Mouse (Mus musculus) forebrain, embryonic 14.5 days (tissue): ENCODE results near the gene Galp. TPM values are rescaled to one million over a fixed set of nuclear protein-coding genes. Genes with fewer than 3 reads are reported as not detected.

Experiments
- ATAC-seq: fragments of 200-750 bp; cut with Nextera tagmentation; 2 replicates; pipeline ENCODE4 v1.8.0; 2017; ENCODE audit warnings: mild to moderate bottlenecking, moderate library complexity
- DNase-seq: peaks from one replicate; pipeline ENCODE4 v3.0.0-alpha.2; 2015; ENCODE audit warnings: low spot score
- H3K27ac ChIP-seq: fragments of 300-500 bp; sonication (generic); 2 replicates; pipeline ENCODE4 v1.5.1; 2014; ENCODE audit warnings: low read depth, mild to moderate bottlenecking, control low read depth, low read length, moderate library complexity
- H3K27me3 ChIP-seq: fragments of 300-500 bp; sonication (generic); replicated peaks from 2 replicates; pipeline ENCODE4 v1.6.1; 2014; ENCODE audit warnings: low read length, control low read depth, mixed read lengths; ENCODE audit not compliant: control insufficient read depth, insufficient read depth
- H3K36me3 ChIP-seq: fragments of 300-500 bp; sonication (generic); 2 replicates; pipeline ENCODE4 v1.6.1; 2014; ENCODE audit warnings: low read length, control low read depth; ENCODE audit not compliant: control insufficient read depth, insufficient read depth
- H3K4me1 ChIP-seq: fragments of 300-500 bp; sonication (generic); 2 replicates; pipeline ENCODE4 v1.6.1; 2014; ENCODE audit warnings: antibody characterized with exemption, low read length, control low read depth; ENCODE audit not compliant: control insufficient read depth, insufficient read depth
- H3K4me2 ChIP-seq: fragments of 300-500 bp; sonication (generic); 2 replicates; pipeline ENCODE4 v1.6.1; 2014; ENCODE audit warnings: mild to moderate bottlenecking, control low read depth, low read length
- H3K4me3 ChIP-seq: fragments of 300-500 bp; sonication (generic); 2 replicates; pipeline ENCODE4 v1.5.1; 2014; ENCODE audit warnings: low read depth, low read length, control low read depth
- H3K9ac ChIP-seq: fragments of 300-500 bp; sonication (generic); 2 replicates; pipeline ENCODE4 v1.6.1; 2014; ENCODE audit warnings: mild to moderate bottlenecking, low read length, control low read depth, moderate library complexity
- H3K9me3 ChIP-seq: fragments of 300-500 bp; sonication (generic); replicated peaks from 2 replicates; pipeline ENCODE4 v1.6.1; 2016; ENCODE audit warnings: low read length, control low read depth, mixed read lengths; ENCODE audit not compliant: control insufficient read depth
- WGBS: fragments of 180-500 bp; shearing (Covaris S2); extraction: QIAGEN DNeasy Blood & Tissue Kit; methylation state at CpG from one replicate; pipeline ENCODE4 v1.1.7; 2014; 5-methylcytosine and 5-hydroxymethylcytosine counted together
- polyA plus RNA-seq: library from polyadenylated mRNA; unstranded; fragments of >200 nt; fragmentation: Nextera tagmentation; extraction: Ambion mirVana; gene quantifications from 2 replicates; pipeline ENCODE4 v1.2.1, GENCODE M21; 2014

Gene Galp
- polyA plus RNA-seq, 1 experiment from 2014 or later = not detected

GRCm38 (mm10) chr7:6157479-6157878, 39.4 kb upstream of the Galp start:
- Histone ChIP-seq H3K27ac (no peak overlapping the region), H3K27me3 (no peaks in the 10 kb centered on the region), H3K9me3 (no peaks in the 10 kb centered on the region), H3K36me3 (no peaks in the 10 kb centered on the region), H3K4me3 (no peak overlapping the region), H3K9ac (no peak overlapping the region), H3K4me1 (peaks cover 12% of the 10 kb centered on the region), H3K4me2 (no peak overlapping the region)
- ATAC-seq = no peak
- WGBS = 83% methylated on average over 1 of the region's 1 CpGs
- no peak for DNase-seq

GRCm38 (mm10) chr7:6159604-6160003, 37.3 kb upstream of the Galp start:
- no peaks in the 10 kb centered on the region for H3K27me3 ChIP-seq
- no peak for DNase-seq
- H3K9me3 ChIP-seq = no peaks in the 10 kb centered on the region
- no peak for ATAC-seq
- H3K9ac ChIP-seq = no peak overlapping the region
- H3K4me1 ChIP-seq = peaks cover 9% of the 10 kb centered on the region
- no peak overlapping the region for H3K4me3 ChIP-seq
- no peak overlapping the region for H3K27ac ChIP-seq
- no peak overlapping the region for H3K4me2 ChIP-seq
- WGBS = 87% methylated on average over 3 of the region's 3 CpGs
- no peaks in the 10 kb centered on the region for H3K36me3 ChIP-seq

GRCm38 (mm10) chr7:6161541-6161940, 35.3 kb upstream of the Galp start:
- ATAC-seq = no peak
- Histone ChIP-seq H3K27ac (no peak overlapping the region), H3K27me3 (no peaks in the 10 kb centered on the region), H3K4me1 (peaks cover 4% of the 10 kb centered on the region), H3K4me2 (no peak overlapping the region), H3K9ac (no peak overlapping the region), H3K9me3 (no peaks in the 10 kb centered on the region), H3K4me3 (no peak overlapping the region), H3K36me3 (no peaks in the 10 kb centered on the region)
- DNase-seq = no peak
- 74% methylated on average over 3 of the region's 3 CpGs for WGBS

GRCm38 (mm10) chr7:6162172-6162571, 34.7 kb upstream of the Galp start:
- no peaks in the 10 kb centered on the region for H3K27me3 ChIP-seq
- no peak overlapping the region for H3K9ac ChIP-seq
- no peak overlapping the region for H3K4me3 ChIP-seq
- ATAC-seq (no peak), DNase-seq (no peak)
- H3K9me3 ChIP-seq = no peaks in the 10 kb centered on the region
- no peaks in the 10 kb centered on the region for H3K4me1 ChIP-seq
- no peak overlapping the region for H3K4me2 ChIP-seq
- H3K27ac ChIP-seq = no peak overlapping the region
- no peaks in the 10 kb centered on the region for H3K36me3 ChIP-seq
- WGBS = 73% methylated on average over 4 of the region's 4 CpGs

- WGBS = 66% methylated on average over 5 of the region's 5 CpGs
- no peak overlapping the region for H3K4me2 ChIP-seq
- ATAC-seq (no peak), DNase-seq (no peak)
- H3K4me3 ChIP-seq = no peak overlapping the region
- H3K4me1 ChIP-seq = no peaks in the 10 kb centered on the region
- H3K36me3 ChIP-seq = no peaks in the 10 kb centered on the region
- H3K9me3 ChIP-seq = no peaks in the 10 kb centered on the region
- no peak overlapping the region for H3K27ac ChIP-seq
- no peaks in the 10 kb centered on the region for H3K27me3 ChIP-seq
- no peak overlapping the region for H3K9ac ChIP-seq
Observed at GRCm38 (mm10) chr7:6164671-6165070, 32.2 kb upstream of the Galp start.

GRCm38 (mm10) chr7:6169403-6169802, 27.5 kb upstream of the Galp start:
- Histone ChIP-seq H3K27ac (no peak overlapping the region), H3K4me2 (no peak overlapping the region), H3K27me3 (no peaks in the 10 kb centered on the region), H3K9ac (no peak overlapping the region), H3K4me1 (peaks cover 2% of the 10 kb centered on the region; the same call in 1 of the 2 replicates), H3K4me3 (no peak overlapping the region), H3K9me3 (no peaks in the 10 kb centered on the region), H3K36me3 (no peaks in the 10 kb centered on the region)
- DNase-seq (no peak), ATAC-seq (no peak)
- WGBS = 77% methylated on average over 3 of the region's 3 CpGs

- no peak overlapping the region for H3K4me3 ChIP-seq
- DNase-seq (no peak), ATAC-seq (no peak)
- no peak overlapping the region for H3K4me2 ChIP-seq
- H3K9me3 ChIP-seq = no peaks in the 10 kb centered on the region
- H3K36me3 ChIP-seq = peaks cover 5% of the 10 kb centered on the region; the same call in 1 of the 2 replicates
- H3K4me1 ChIP-seq = peaks cover 2% of the 10 kb centered on the region; the same call in 1 of the 2 replicates
- no peak overlapping the region for H3K9ac ChIP-seq
- no peaks in the 10 kb centered on the region for H3K27me3 ChIP-seq
- 85% methylated on average over 9 of the region's 9 CpGs for WGBS
- H3K27ac ChIP-seq = no peak overlapping the region
Observed at GRCm38 (mm10) chr7:6170391-6170790, 26.5 kb upstream of the Galp start.

GRCm38 (mm10) chr7:6170871-6171270, 26.0 kb upstream of the Galp start:
- ATAC-seq = no peak
- H3K4me3 ChIP-seq = peak overlapping the region; percentile 65

GRCm38 (mm10) chr7:6171444-6172005, 25.4 kb upstream of the Galp start:
- H3K9me3 ChIP-seq = no peaks in the 10 kb centered on the region
- H3K4me2 ChIP-seq = peak overlapping the region; percentile 85
- no peaks in the 10 kb centered on the region for H3K27me3 ChIP-seq
- H3K36me3 ChIP-seq = peaks cover 11% of the 10 kb centered on the region; the same call in 1 of the 2 replicates
- peak overlapping the region; percentile 62 for H3K9ac ChIP-seq
- peak overlapping the region; percentile 77 for H3K27ac ChIP-seq
- ATAC-seq = peak; percentile 35
- WGBS = 1% methylated on average over 24 of the region's 24 CpGs
- H3K4me3 ChIP-seq = peak overlapping the region; percentile 65
- DNase-seq = peak; percentile 78
- peaks cover 2% of the 10 kb centered on the region; the same call in 1 of the 2 replicates for H3K4me1 ChIP-seq

More at GRCm38 (mm10) chr7:6170871-6171270, 26.0 kb upstream of the Galp start:
- H3K4me2 ChIP-seq = peak overlapping the region; percentile 85
- H3K9me3 ChIP-seq = no peaks in the 10 kb centered on the region
- peaks cover 2% of the 10 kb centered on the region; the same call in 1 of the 2 replicates for H3K4me1 ChIP-seq
- peaks cover 9% of the 10 kb centered on the region; the same call in 1 of the 2 replicates for H3K36me3 ChIP-seq
- no peak for DNase-seq
- WGBS = 51% methylated on average over 6 of the region's 6 CpGs
- peak overlapping the region; percentile 62; the same call in 1 of the 2 replicates for H3K9ac ChIP-seq
- H3K27me3 ChIP-seq = no peaks in the 10 kb centered on the region
- H3K27ac ChIP-seq = peak overlapping the region; percentile 77; the same call in 1 of the 2 replicates
